Mouse (Mus musculus): ENCODE measurements at regions not wholly inside any gene's neighbourhood (a gene's known extent, or its start where the extent isn't known, plus 50 kb on each side); places are given as distances from the start of the nearest gene placed in this dataset.

GRCm38 (mm10) chr6:73401059-73401458 is 68.4 kb downstream of the 4931417E11Rik start:
- intact Hi-C loops (cut with DNase I) = no loop called here
- DNase-seq = no peak

GRCm38 (mm10) chr6:73389301-73389700 is 80.2 kb downstream of the 4931417E11Rik start:
- no peak for DNase-seq
- intact Hi-C loops (cut with DNase I) = no loop called here

GRCm38 (mm10) chr6:73386261-73386660 is 83.2 kb downstream of the 4931417E11Rik start:
- intact Hi-C loops (cut with DNase I) = no loop called here
- no peak for DNase-seq

- DNase-seq = no peak
These were observed 89.6 kb downstream of the 4931417E11Rik start for GRCm38 (mm10) chr6:73379825-73380224.

GRCm38 (mm10) chr6:73377884-73378283 is 91.6 kb downstream of the 4931417E11Rik start:
- DNase-seq = no peak
- intact Hi-C loops (cut with DNase I) = no loop called here

More at GRCm38 (mm10) chr6:73379825-73380224, 89.6 kb downstream of the 4931417E11Rik start:
- intact Hi-C loops (cut with DNase I) = no loop called here

- DNase-seq = no peak
- intact Hi-C loops (cut with DNase I) = no loop called here
These were observed 93.2 kb downstream of the 4931417E11Rik start for GRCm38 (mm10) chr6:73376291-73376690.

GRCm38 (mm10) chr6:73372901-73373300 is 96.6 kb downstream of the 4931417E11Rik start:
- DNase-seq = no peak
- intact Hi-C loops (cut with DNase I) = no loop called here

GRCm38 (mm10) chr6:73371866-73372265 is 97.6 kb downstream of the 4931417E11Rik start:
- intact Hi-C loops (cut with DNase I) = no loop called here
- no peak for DNase-seq

- intact Hi-C loops (cut with DNase I) = no loop called here
- no peak for DNase-seq
These were observed 98.6 kb downstream of the 4931417E11Rik start for GRCm38 (mm10) chr6:73370901-73371300.

- intact Hi-C loops (cut with DNase I) = no loop called here
- no peak for DNase-seq
These were observed 100.7 kb downstream of the 4931417E11Rik start for GRCm38 (mm10) chr6:73368836-73369141.

- intact Hi-C loops (cut with DNase I) = no loop called here
- DNase-seq = no peak
These were observed 101.2 kb downstream of the 4931417E11Rik start for GRCm38 (mm10) chr6:73368047-73368835.

- intact Hi-C loops (cut with DNase I) = no loop called here
These were observed 101.9 kb downstream of the 4931417E11Rik start for GRCm38 (mm10) chr6:73367616-73368015.

GRCm38 (mm10) chr6:73366626-73367025 is 102.8 kb downstream of the 4931417E11Rik start:
- no peak for DNase-seq
- intact Hi-C loops (cut with DNase I) = no loop called here

More at GRCm38 (mm10) chr6:73367616-73368015, 101.9 kb downstream of the 4931417E11Rik start:
- DNase-seq = peak in 1 of 2 experiments; percentile 29

GRCm38 (mm10) chr6:73365306-73365705 is 104.2 kb downstream of the 4931417E11Rik start:
- intact Hi-C loops (cut with DNase I) = no loop called here
- DNase-seq = no peak

GRCm38 (mm10) chr6:73334995-73335394 is 86.8 kb downstream of the Suclg1 start:
- DNase-seq = no peak
- intact Hi-C loops (cut with DNase I) = no loop called here

GRCm38 (mm10) chr6:73329666-73330065 is 81.5 kb downstream of the Suclg1 start:
- no peak for DNase-seq
- intact Hi-C loops (cut with DNase I) = no loop called here

Small RNA genes in the stretch of these regions (microRNA-seq; reads per million reads assigned to microRNA genes)
- 0 reads per million in 2 experiments for gene Gm24370

Measured in gastrocnemius, postnatal 36 days (tissue).